Mouse (Mus musculus) central nervous system, embryonic 14 days (tissue): ENCODE results near the gene Mien1. TPM values are rescaled to one million over a fixed set of nuclear protein-coding genes. Genes with fewer than 3 reads are reported as not detected.

Experiments used
- polyA plus RNA-seq: library from polyadenylated mRNA; depleted of rRNA; stranded (reverse); fragments of >200 nt; gene quantifications from 2 replicates; pipeline ENCODE4 v1.2.3, GENCODE M21; 2012; rRNA removed

Mien1 gene
- 140 and 174 TPM in 2 replicates for polyA plus RNA-seq

DNA sequence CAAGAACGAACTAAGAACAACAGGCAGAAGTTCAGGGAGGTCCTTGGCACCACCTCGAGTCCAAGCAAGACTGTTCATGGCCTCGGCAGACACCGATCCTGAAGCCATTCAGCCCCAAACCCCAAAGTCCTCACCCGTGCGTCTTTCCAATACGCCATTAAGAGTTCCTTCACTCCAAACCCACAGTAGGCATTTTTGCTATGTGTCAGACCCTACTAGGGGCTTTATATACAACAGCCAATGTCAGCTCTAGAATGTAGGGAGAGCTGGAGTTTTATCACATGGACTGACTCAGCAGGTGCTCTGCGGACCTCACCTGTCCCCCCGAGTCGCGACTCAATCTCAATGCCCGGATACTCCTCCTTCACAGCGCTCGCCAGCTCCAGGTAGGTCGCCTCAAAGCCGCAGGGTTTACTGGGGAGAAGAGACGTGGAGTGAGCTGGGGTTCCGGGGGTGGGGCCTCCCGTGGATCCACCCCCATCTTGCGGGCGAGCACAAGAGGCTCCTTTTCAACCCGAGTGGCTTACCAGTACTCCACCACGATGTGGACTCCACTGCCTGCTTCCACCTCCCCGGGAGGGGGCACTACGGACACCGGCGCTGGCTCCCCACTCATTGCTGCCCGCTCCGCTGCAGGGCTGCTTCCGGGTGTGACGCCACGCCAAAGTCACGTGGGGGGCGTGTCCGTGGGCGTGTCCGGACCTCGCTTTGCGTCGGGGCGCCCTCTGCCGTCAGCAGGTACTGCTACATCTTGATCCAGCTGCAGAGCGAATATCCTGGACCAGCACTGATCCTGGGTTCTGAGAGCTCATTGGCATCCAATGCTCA is at the start of gene Mien1:
TSS of gene Mien1 (minus strand) at position 661 of the 828 bp plus-strand sequence.

GRCm38 (mm10) chr11:98446213-98446561 is 7.4 kb upstream of the Mien1 start, which contains the start of gene Grb7:
Gene Grb7 (plus strand): TSS chr11:98446394.

GRCm38 (mm10) chr11:98412273-98412796 is 26.5 kb downstream of the Mien1 start, which contains the start of gene Erbb2:
Gene Erbb2 (plus strand): TSS chr11:98412470.

DNA sequence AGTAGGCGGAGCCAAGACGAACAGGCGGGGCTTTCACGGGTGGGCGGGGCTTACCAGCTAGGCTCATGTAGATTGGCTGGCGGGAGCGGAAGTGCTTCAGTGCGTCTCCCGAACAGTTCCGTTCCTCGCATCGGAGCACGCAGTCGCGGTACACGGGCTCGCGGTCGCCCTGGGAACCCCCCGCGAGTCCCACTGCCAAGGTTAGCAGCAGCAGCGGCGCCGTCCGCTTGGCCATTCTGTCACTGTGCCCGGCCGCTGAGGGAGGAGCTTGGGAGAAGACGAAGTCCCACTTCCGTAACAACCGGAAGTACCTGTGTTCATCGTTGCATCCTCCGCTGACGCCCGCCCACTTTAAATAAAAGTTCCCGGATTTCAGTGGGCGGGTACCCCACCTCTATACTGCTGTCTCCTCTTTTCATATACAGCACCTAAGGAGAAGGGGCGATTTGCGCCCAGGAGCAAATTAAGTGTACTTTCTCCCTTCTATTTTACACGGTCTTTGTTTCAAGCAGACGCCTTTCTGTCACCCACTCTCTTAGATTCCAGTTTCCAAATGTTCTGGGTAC is 38.5 kb downstream of the Mien1 start, which contains the start of gene Pgap3:
TSS of gene Pgap3 (minus strand) at position 330 of the 566 bp plus-strand sequence.

Other genes starting within 250 kb of the Mien1 start
- gene Med1, start 245.7 kb downstream of the Mien1 start, polyA plus RNA-seq = 28.6 and 30.6 TPM in 2 replicates
- gene Cdk12, start 235.9 kb downstream of the Mien1 start, polyA plus RNA-seq = 23.2 and 24.3 TPM in 2 replicates
- gene Neurod2, start 109.3 kb downstream of the Mien1 start, polyA plus RNA-seq = 53.8 and 98.4 TPM in 2 replicates
- gene Ppp1r1b, start 90.6 kb downstream of the Mien1 start, polyA plus RNA-seq = 8.3 and 16.4 TPM in 2 replicates
- gene Stard3, start 80.6 kb downstream of the Mien1 start, polyA plus RNA-seq = 74.8 and 86.4 TPM in 2 replicates
- gene Tcap, start 55.2 kb downstream of the Mien1 start, polyA plus RNA-seq = 0.64 and 2.3 TPM in 2 replicates
- gene Pnmt, start 52.5 kb downstream of the Mien1 start, polyA plus RNA-seq = 0.49 and 1.5 TPM in 2 replicates
- 11.9 and 12.1 TPM in 2 replicates for gene Pgap3, start 38.5 kb downstream of the Mien1 start, polyA plus RNA-seq
- gene Erbb2, start 26.5 kb downstream of the Mien1 start, polyA plus RNA-seq = 7.7 and 14.8 TPM in 2 replicates
- gene Grb7, start 7.4 kb upstream of the Mien1 start, polyA plus RNA-seq = 0.49 and 2.8 TPM in 2 replicates
- gene Ikzf3, start 107.0 kb upstream of the Mien1 start, polyA plus RNA-seq = 0.30 TPM in 1 of 2 replicates, not detected in the other
- gene Zpbp2, start 112.1 kb upstream of the Mien1 start, polyA plus RNA-seq = 0.10 and 0.19 TPM in 2 replicates
- gene Ormdl3, start 148.4 kb upstream of the Mien1 start, polyA plus RNA-seq = 86.2 and 88.2 TPM in 2 replicates
- gene Lrrc3c, start 159.3 kb upstream of the Mien1 start, polyA plus RNA-seq = not detected in 2 replicates
- gene Gm12355, start 186.7 kb upstream of the Mien1 start, polyA plus RNA-seq = 0.29 and 0.43 TPM in 2 replicates
- not detected in 2 replicates for gene Gsdma3, start 187.4 kb upstream of the Mien1 start, polyA plus RNA-seq
- 0.04 TPM in 1 of 2 replicates, not detected in the other for gene Gsdma2, start 207.8 kb upstream of the Mien1 start, polyA plus RNA-seq
- not detected in 2 replicates for gene Gsdma, start 225.4 kb upstream of the Mien1 start, polyA plus RNA-seq
- 191 and 196 TPM in 2 replicates for gene Psmd3, start 243.6 kb upstream of the Mien1 start, polyA plus RNA-seq